Mouse (Mus musculus) lung, postnatal 0 days (tissue): ENCODE data around the gene Fndc9.

Experiments used
- CTCF ChIP-seq: IDR thresholded peaks from 2 replicates; pipeline ENCODE4 v1.5.1; 2016; ENCODE audit warnings: antibody characterized with exemption, mild to moderate bottlenecking
- EP300 ChIP-seq: IDR thresholded peaks from 2 replicates; pipeline ENCODE4 v1.6.1; 2016; ENCODE audit warnings: antibody characterized with exemption, mild to moderate bottlenecking, control low read depth

DNA sequence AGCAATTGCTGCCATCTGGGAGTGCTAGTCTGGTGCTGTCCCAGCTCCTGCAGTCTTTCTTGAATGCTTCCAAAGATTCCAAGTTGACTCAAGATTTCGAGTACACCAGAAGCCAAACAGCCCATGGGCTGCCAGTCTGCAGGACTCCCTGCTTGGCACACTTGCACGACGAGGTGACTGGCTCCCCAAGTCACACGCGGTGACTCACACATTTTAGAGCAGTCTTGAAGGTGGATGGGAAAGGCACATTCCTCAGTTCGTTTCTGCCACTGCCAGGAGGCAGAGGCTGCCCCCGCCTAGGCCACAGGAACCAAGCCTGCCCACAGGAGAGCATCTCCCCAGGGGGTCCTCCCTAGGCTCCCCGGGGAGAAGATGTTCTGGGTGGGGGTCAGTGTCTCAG lies 10.6 kb downstream of the Fndc9 start:
- no peak for TF ChIP-seq CTCF
- no peak for TF ChIP-seq EP300
